Mouse (Mus musculus): ENCODE data around the gene C130050O18Rik. TPM values are rescaled to one million over a fixed set of nuclear protein-coding genes. Genes with fewer than 3 reads are reported as not detected.
"Not testable (repeated sequence)": the region's sequence is repeated elsewhere in the genome, so short reads cannot be mapped to it uniquely, and the experiment has no call there.

The C130050O18Rik gene
- polyA plus RNA-seq, 1 experiment from 2014 or later: 0.27 TPM

GRCm38 (mm10) chr5:139389676-139390061 is 15.4 kb upstream of the C130050O18Rik start:
- Histone ChIP-seq H3K9ac (replicated peaks; ENCODE audit: low read length) (no peak overlapping the region; the same call in none of the 2 replicates), H3K9me3 (replicated peaks; ENCODE audit: control insufficient read depth, low read length) (no peaks in the 10 kb centered on the region), H3K4me1 (ENCODE audit: control insufficient read depth, insufficient read depth, low read length) (peaks cover 2% of the 10 kb centered on the region; the same call in 1 of the 2 replicates), H3K4me3 (ENCODE audit: low read depth, low read length) (no peak overlapping the region), H3K36me3 (replicated peaks; ENCODE audit: control insufficient read depth, insufficient read depth, low read depth, low read length) (no peaks in the 10 kb centered on the region), H3K27me3 (ENCODE audit: control insufficient read depth, insufficient read depth, low read length) (no peaks in the 10 kb centered on the region), H3K27ac (replicated peaks; ENCODE audit: low read depth, low read length) (no peak overlapping the region), H3K4me2 (ENCODE audit: low read depth, low read length) (no peak overlapping the region)
- WGBS: 18% methylated on average over 6 of the region's 6 CpGs
- DNase-seq (ENCODE audit: low spot score) (peak; percentile 26), ATAC-seq (replicated peaks; ENCODE audit: insufficient number of reproducible peaks, low FRiP score, low TSS enrichment, low read depth) (no peak)

GRCm38 (mm10) chr5:139390324-139391119 is 14.6 kb upstream of the C130050O18Rik start:
- H3K4me3 ChIP-seq (ENCODE audit: low read depth, low read length); H3K4me1 ChIP-seq (ENCODE audit: control insufficient read depth, insufficient read depth, low read length); H3K9me3 ChIP-seq (replicated peaks; ENCODE audit: control insufficient read depth, low read length); ATAC-seq (replicated peaks; ENCODE audit: insufficient number of reproducible peaks, low FRiP score, low TSS enrichment, low read depth); H3K27me3 ChIP-seq (ENCODE audit: control insufficient read depth, insufficient read depth, low read length); H3K9ac ChIP-seq (replicated peaks; ENCODE audit: low read length); H3K27ac ChIP-seq (replicated peaks; ENCODE audit: low read depth, low read length); H3K4me2 ChIP-seq (ENCODE audit: low read depth, low read length); H3K36me3 ChIP-seq (replicated peaks; ENCODE audit: control insufficient read depth, insufficient read depth, low read depth, low read length); DNase-seq (ENCODE audit: low spot score): not testable (repeated sequence)
- 76% methylated on average over 5 of the region's 5 CpGs for WGBS

DNA sequence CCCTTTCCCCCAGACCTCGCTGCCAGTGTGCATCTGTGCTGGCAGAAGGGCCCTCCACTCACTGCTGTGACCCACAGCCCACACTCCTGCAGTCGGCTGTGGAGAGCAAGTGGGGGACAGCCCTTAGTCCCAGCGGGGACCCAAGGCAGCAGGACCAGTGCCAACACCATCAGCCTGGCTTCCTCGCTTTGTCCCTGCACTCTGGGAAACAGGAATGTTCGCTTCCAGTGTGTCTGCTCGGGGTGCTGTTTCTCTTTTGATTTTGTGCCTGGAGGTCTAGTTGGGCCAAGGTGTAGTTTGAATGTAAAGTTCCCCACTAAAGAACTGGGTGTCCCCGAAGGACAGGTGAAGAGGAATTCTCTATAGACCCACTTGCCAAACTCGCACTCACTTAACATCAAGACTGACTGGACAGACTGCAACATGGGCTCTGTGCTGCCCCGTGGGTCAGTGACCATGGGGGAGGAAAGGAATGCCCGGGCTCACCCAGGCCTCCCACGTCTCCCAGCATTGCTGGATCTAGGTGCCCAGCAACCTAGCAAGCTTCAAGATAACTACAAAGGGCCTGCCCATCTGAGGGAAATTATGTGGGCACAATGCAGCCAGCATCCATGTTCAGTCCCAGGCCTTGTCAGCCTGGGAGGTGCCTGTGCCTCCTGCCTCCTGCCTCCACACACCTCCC is 13.6 kb upstream of the C130050O18Rik start:
- Histone ChIP-seq H3K27me3 (ENCODE audit: control insufficient read depth, insufficient read depth, low read length) (no peaks in the 10 kb centered on the region), H3K36me3 (replicated peaks; ENCODE audit: control insufficient read depth, insufficient read depth, low read depth, low read length) (no peaks in the 10 kb centered on the region), H3K27ac (replicated peaks; ENCODE audit: low read depth, low read length) (no peak overlapping the region), H3K9ac (replicated peaks; ENCODE audit: low read length) (peak overlapping the region; percentile 22; the same call in 1 of the 2 replicates), H3K4me1 (ENCODE audit: control insufficient read depth, insufficient read depth, low read length) (peaks cover 2% of the 10 kb centered on the region; the same call in 1 of the 2 replicates), H3K4me3 (ENCODE audit: low read depth, low read length) (no peak overlapping the region), H3K9me3 (replicated peaks; ENCODE audit: control insufficient read depth, low read length) (no peaks in the 10 kb centered on the region), H3K4me2 (ENCODE audit: low read depth, low read length) (no peak overlapping the region; the same call in 1 of the 2 replicates)
- WGBS: 81% methylated on average over 11 of the region's 11 CpGs
- no peak for DNase-seq (ENCODE audit: low spot score)
- no peak for ATAC-seq (replicated peaks; ENCODE audit: insufficient number of reproducible peaks, low FRiP score, low TSS enrichment, low read depth)

GRCm38 (mm10) chr5:139392219-139393196 is 12.6 kb upstream of the C130050O18Rik start:
- H3K27ac ChIP-seq (replicated peaks; ENCODE audit: low read depth, low read length): no peak overlapping the region
- H3K4me1 ChIP-seq (ENCODE audit: control insufficient read depth, insufficient read depth, low read length): peaks cover 2% of the 10 kb centered on the region; the same call in 1 of the 2 replicates
- no peak overlapping the region for H3K4me3 ChIP-seq (ENCODE audit: low read depth, low read length)
- no peak overlapping the region for H3K4me2 ChIP-seq (ENCODE audit: low read depth, low read length)
- H3K9ac ChIP-seq (replicated peaks; ENCODE audit: low read length): no peak overlapping the region
- ATAC-seq (replicated peaks; ENCODE audit: insufficient number of reproducible peaks, low FRiP score, low TSS enrichment, low read depth) (no peak), DNase-seq (ENCODE audit: low spot score) (no peak)
- no peaks in the 10 kb centered on the region for H3K9me3 ChIP-seq (replicated peaks; ENCODE audit: control insufficient read depth, low read length)
- no peaks in the 10 kb centered on the region for H3K36me3 ChIP-seq (replicated peaks; ENCODE audit: control insufficient read depth, insufficient read depth, low read depth, low read length)
- H3K27me3 ChIP-seq (ENCODE audit: control insufficient read depth, insufficient read depth, low read length): no peaks in the 10 kb centered on the region
- 92% methylated on average over 37 of the region's 37 CpGs for WGBS

- ATAC-seq (replicated peaks; ENCODE audit: insufficient number of reproducible peaks, low FRiP score, low TSS enrichment, low read depth) (no peak), DNase-seq (ENCODE audit: low spot score) (no peak)
- no peaks in the 10 kb centered on the region for H3K27me3 ChIP-seq (ENCODE audit: control insufficient read depth, insufficient read depth, low read length)
- no peak overlapping the region for H3K27ac ChIP-seq (replicated peaks; ENCODE audit: low read depth, low read length)
- 88% methylated on average over 16 of the region's 16 CpGs for WGBS
- H3K4me1 ChIP-seq (ENCODE audit: control insufficient read depth, insufficient read depth, low read length): peaks cover 2% of the 10 kb centered on the region; the same call in 1 of the 2 replicates
- no peak overlapping the region for H3K9ac ChIP-seq (replicated peaks; ENCODE audit: low read length)
- H3K4me3 ChIP-seq (ENCODE audit: low read depth, low read length): no peak overlapping the region
- H3K4me2 ChIP-seq (ENCODE audit: low read depth, low read length): no peak overlapping the region
- H3K9me3 ChIP-seq (replicated peaks; ENCODE audit: control insufficient read depth, low read length): no peaks in the 10 kb centered on the region
- no peaks in the 10 kb centered on the region for H3K36me3 ChIP-seq (replicated peaks; ENCODE audit: control insufficient read depth, insufficient read depth, low read depth, low read length)
Measured at GRCm38 (mm10) chr5:139393197-139393588, 11.9 kb upstream of the C130050O18Rik start.

DNA sequence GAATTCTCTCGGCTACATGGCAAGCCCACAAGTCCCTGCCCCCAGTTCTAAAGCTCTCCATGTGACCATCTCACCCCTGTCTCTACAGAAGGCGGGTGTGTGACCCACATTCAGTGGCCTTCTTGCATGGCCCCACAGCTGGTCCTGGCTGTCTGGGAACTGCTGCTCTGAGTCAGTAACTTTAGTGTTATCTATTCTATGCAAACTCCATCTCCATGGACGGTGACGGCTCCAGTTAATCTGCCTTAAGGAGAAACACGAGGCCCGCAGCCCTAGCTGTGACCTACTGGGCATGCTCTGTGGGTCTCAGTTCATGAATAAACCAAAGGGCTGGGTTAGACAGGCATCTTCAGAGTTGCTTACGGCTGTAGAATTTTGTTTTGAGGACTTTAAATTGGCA is 10.7 kb upstream of the C130050O18Rik start:
- ATAC-seq (replicated peaks; ENCODE audit: insufficient number of reproducible peaks, low FRiP score, low TSS enrichment, low read depth): no peak

GRCm38 (mm10) chr5:139395528-139395927 is 9.6 kb upstream of the C130050O18Rik start:
- no peaks in the 10 kb centered on the region for H3K9me3 ChIP-seq (replicated peaks; ENCODE audit: control insufficient read depth, low read length)
- DNase-seq (ENCODE audit: low spot score) (no peak), ATAC-seq (replicated peaks; ENCODE audit: insufficient number of reproducible peaks, low FRiP score, low TSS enrichment, low read depth) (no peak)
- no peaks in the 10 kb centered on the region for H3K4me1 ChIP-seq (ENCODE audit: control insufficient read depth, insufficient read depth, low read length)
- WGBS: 90% methylated on average over 4 of the region's 4 CpGs
- H3K4me3 ChIP-seq (ENCODE audit: low read depth, low read length): no peak overlapping the region
- H3K9ac ChIP-seq (replicated peaks; ENCODE audit: low read length): no peak overlapping the region
- no peak overlapping the region for H3K4me2 ChIP-seq (ENCODE audit: low read depth, low read length)
- H3K27ac ChIP-seq (replicated peaks; ENCODE audit: low read depth, low read length): no peak overlapping the region
- H3K36me3 ChIP-seq (replicated peaks; ENCODE audit: control insufficient read depth, insufficient read depth, low read depth, low read length): no peaks in the 10 kb centered on the region
- H3K27me3 ChIP-seq (ENCODE audit: control insufficient read depth, insufficient read depth, low read length): no peaks in the 10 kb centered on the region

More for the DNA sequence above, 10.7 kb upstream of the C130050O18Rik start:
- no peak overlapping the region for H3K27ac ChIP-seq (replicated peaks; ENCODE audit: low read depth, low read length)
- H3K9me3 ChIP-seq (replicated peaks; ENCODE audit: control insufficient read depth, low read length): no peaks in the 10 kb centered on the region
- DNase-seq (ENCODE audit: low spot score): no peak
- no peak overlapping the region for H3K4me3 ChIP-seq (ENCODE audit: low read depth, low read length)
- no peaks in the 10 kb centered on the region for H3K36me3 ChIP-seq (replicated peaks; ENCODE audit: control insufficient read depth, insufficient read depth, low read depth, low read length)
- peaks cover 2% of the 10 kb centered on the region; the same call in 1 of the 2 replicates for H3K4me1 ChIP-seq (ENCODE audit: control insufficient read depth, insufficient read depth, low read length)
- H3K4me2 ChIP-seq (ENCODE audit: low read depth, low read length): no peak overlapping the region
- WGBS: 64% methylated on average over 7 of the region's 7 CpGs
- no peaks in the 10 kb centered on the region for H3K27me3 ChIP-seq (ENCODE audit: control insufficient read depth, insufficient read depth, low read length)
- H3K9ac ChIP-seq (replicated peaks; ENCODE audit: low read length): no peak overlapping the region
